Mouse (Mus musculus) megakaryocyte-erythroid progenitor cell, adult 5-6 weeks (primary cell): Measurements from ENCODE around the gene Plxnc1. TPM values are rescaled to one million over a fixed set of nuclear protein-coding genes. Genes with fewer than 3 reads are reported as not detected.

Experiments
- ATAC-seq: replicated peaks from 2 replicates; pipeline ENCODE4 v1.8.0; 2016; ENCODE audit warnings: mild to moderate bottlenecking, inconsistent platforms; ENCODE audit not compliant: severe bottlenecking, poor library complexity, low FRiP score, low TSS enrichment
- total RNA-seq, 2 experiments: library from RNA; stranded (forward) in 1 of 2; stranded (reverse) in 1 of 2; fragments of 200-1000, 215-1000 nt in 1 of 2; fragments of >200 nt in 1 of 2; fragmentation: Nextera tagmentation in 1 of 2; gene quantifications; 2 replicates each; pipeline ENCODE4 v1.2.3; 2014 to 2017

Gene Plxnc1
- total RNA-seq, 2 experiments from 2014 or later: 46.9 to 60.9 TPM

DNA sequence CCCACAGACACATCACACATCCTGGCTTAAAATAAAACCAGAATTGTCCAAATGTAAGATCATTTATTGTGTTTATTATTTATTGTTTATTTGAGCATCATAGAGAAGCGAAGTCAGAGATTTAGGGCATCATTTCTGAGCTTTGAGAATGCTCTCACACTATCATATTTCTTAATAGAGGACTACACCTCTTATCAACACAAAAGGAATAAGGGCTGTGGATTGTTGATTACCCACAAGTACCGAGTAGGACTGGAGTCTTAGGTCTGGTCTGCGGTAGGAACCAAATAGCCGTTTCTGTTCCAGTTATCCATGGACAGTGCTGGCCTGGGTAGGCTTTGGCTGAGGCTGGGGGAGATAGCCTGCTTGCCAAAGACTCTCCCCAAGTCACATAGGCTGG, 20.2 kb downstream of the Plxnc1 start:
- peak; percentile 64 for ATAC-seq

GRCm38 (mm10) chr10:94923337-94923762, 21.3 kb downstream of the Plxnc1 start:
- peak; percentile 57 for ATAC-seq

DNA sequence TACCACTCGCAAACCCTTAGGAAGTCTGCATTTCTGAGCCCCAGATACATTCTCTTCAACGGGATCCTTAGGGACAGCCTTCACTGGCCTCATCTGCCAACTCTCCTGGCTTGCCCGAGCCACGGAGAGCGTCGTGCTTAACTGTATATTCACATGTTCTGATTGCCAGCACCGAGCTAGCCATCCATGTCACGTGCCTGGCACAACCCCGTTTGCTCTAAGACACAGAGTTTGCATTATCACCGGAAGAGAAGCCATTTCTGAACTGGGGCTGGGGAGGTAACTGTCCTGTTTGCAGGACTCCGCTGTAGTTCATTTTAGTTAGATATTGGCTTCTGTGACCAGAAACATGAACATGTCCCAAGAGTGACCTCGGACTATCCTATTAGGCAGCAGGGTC, 21.8 kb downstream of the Plxnc1 start:
- ATAC-seq: no peak

DNA sequence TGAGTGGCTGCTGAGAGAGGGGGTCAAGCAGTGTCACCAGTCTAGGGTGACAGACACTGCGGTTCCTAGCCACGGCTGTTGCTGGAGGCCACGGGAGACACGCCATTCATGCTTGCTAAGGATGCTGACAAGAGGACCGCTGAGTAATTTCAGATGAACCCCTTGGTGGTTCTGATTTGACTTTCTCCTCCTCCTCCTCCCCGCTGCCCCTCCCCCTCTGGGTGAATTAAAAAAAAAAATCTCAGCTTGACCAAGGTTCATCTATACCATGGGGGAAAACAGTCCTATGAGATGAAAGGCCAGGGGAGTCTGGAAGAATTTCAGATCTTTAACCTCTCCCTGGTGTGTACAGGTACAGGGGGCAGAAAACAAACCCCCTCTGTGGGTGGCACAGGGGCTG, 22.9 kb downstream of the Plxnc1 start:
- no peak for ATAC-seq

- ATAC-seq: no peak
Measured at GRCm38 (mm10) chr10:94920526-94920925, 24.1 kb downstream of the Plxnc1 start.

- ATAC-seq: no peak
Measured at GRCm38 (mm10) chr10:94919960-94920359, 24.7 kb downstream of the Plxnc1 start.

GRCm38 (mm10) chr10:94919552-94919951, 25.1 kb downstream of the Plxnc1 start:
- peak; percentile 62 for ATAC-seq

DNA sequence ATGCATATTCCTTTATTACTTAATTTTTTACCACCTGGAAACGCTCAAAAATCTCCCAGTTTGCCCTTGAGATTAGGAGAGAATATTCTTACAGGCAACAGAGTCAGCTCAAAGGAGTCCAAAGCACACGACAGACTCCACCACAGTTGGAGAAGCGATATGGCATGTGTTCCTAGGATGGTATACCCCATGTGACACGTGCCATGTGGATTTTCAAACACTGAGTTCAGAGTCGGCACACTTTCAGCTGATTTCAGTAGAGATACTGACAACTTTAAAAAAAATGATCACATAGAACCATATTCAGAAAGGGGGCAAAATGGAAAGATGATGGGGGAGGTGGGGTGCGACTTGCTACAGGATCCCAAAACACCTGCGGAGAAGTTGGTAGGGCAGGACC, 26.0 kb downstream of the Plxnc1 start:
- no peak for ATAC-seq

DNA sequence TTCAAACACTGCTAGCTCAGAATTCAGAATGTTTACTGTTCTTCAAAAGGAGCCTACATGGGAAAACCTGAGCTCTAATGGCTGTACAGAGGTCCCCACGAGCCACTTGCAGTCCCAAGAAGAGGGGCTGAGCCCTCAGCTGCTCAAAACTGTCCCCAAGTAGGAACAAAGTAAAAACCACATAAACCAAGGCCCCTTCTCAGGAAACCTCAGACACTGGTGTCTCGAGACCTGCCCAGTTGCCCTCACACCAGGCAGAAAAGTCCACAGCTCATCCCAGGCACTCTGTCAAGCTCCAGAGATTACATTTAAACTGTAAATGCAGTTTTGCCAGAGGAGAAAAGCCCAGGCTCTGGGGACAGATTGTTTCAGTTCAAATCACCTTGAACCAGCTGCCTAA, 26.6 kb downstream of the Plxnc1 start:
- no peak for ATAC-seq

- ATAC-seq: no peak
Measured at GRCm38 (mm10) chr10:94917354-94917753, 27.3 kb downstream of the Plxnc1 start.

DNA sequence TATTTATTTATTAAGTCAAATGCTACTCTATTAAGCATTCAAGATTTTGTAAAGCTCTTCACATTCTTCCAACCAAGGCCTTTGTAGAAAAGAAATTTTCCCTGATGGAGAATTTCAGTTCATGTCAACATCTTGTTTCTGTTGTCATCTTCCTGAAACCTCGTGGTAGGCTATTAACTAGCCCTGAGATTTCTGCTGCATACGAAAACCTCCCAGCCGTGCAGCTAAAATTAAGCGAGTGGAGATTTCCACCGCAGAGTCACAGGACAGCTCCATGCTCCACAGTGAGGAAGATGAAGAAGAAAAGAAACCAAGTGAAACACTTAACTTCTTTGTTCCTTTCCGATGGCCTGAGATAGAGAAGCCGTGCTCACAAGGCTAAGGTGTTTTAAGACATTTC, 28.0 kb downstream of the Plxnc1 start:
- ATAC-seq: no peak

DNA sequence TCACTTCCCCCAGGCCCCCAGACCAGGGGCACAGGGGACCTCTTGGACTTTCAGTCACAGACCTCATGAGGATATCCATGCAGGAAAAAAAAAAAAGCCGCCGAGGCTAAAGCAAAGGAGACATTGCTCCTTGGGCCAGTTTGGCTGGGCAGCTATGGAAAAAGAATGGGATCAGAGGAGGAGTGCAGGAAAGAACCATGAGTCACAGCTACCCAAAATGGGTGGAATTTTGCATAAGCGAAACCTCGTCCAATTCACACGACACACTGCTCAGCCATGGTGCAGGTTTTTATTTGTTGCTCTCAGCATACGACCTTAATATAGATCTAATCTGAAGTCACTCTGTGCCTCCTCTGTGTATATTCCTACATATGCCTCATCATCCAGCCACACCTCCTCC, 28.9 kb downstream of the Plxnc1 start:
- ATAC-seq: no peak

GRCm38 (mm10) chr10:94914081-94914480, 30.6 kb downstream of the Plxnc1 start:
- ATAC-seq: no peak

- peak; percentile 45 for ATAC-seq
Measured at GRCm38 (mm10) chr10:94913336-94913739, 31.3 kb downstream of the Plxnc1 start.

DNA sequence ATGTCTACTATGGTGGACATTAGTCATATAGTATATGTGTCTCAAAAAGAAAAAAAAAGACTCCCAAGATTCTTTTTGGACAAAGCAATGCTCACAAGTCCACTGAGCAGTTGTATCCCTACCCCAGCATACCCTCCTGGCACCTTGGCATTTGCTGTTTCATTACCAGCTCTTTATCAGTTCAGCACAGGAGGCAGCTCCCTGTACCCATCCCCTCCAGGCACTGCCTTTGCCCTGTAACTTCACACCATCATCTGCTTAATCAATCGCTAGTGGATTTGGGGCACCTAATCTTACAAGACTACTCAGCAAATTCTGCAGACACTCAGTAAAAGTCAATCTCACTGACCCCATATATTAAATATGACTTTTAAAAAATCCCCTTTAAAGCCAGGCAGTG, 32.1 kb downstream of the Plxnc1 start:
- ATAC-seq: peak; percentile 93

GRCm38 (mm10) chr10:94911102-94911501, 33.5 kb downstream of the Plxnc1 start:
- no peak for ATAC-seq

DNA sequence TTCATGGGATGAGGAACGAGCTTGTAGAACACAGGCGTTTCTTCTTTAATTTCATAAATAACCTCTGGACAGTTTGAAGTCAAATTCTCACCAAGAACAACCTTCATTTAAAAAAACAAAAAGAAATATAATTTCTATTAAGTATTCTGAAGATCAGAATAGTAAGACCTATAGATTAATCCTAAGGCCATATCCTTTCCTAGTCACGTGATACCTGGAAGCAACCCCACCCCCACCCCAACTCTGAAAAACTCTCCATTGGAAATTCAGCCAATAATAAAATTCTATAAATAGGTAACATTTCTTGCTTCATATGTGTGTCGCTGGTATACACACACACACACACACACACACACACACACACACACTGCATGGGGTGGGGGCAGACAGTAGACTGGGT, 34.1 kb downstream of the Plxnc1 start:
- no peak for ATAC-seq

GRCm38 (mm10) chr10:94909789-94910188, 34.8 kb downstream of the Plxnc1 start:
- no peak for ATAC-seq

DNA sequence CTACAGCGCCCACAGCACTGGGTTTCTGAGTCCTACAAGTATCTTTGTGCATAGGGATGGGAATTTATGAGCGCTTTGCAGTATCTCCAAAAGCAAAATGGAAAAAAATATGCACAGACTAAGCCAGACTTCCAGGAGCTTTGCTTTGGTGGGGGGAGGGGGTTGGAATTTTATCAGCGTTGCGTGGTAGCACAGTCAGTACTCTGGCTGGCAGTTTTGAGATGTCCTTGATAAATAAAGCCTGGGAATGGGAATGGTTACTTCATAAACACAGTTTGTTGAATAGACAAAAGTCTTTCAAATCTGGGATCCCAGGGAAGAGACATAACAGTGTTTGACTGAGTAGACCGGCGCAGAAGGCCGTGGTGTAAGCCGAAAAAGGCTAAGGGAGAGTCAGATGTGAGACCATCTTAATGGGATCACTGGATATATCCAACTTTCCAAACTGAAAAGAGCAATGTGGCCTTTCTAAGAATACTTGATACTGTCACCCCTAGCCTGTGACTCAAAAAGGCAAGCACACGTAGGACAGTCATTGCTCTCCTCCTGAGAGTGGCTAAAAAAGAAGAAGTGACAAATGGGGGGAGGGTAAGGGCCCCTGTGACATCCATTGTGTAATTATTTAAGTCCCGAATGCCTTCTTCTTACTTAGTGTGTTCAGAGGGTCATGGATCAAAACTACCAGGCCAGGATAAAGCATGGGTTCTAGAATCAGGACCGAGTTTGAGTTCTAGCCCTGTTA, 35.5 kb downstream of the Plxnc1 start:
- no peak for ATAC-seq

- ATAC-seq: no peak
Measured at GRCm38 (mm10) chr10:94905689-94906473, 38.8 kb downstream of the Plxnc1 start.

- no peak for ATAC-seq
Measured at GRCm38 (mm10) chr10:94905219-94905618, 39.4 kb downstream of the Plxnc1 start.
